Mouse (Mus musculus) testis, adult 2 months (tissue): Measurements from ENCODE around the gene Lmnb2.

Experiments
- CTCF ChIP-seq: fragments of 200-500 bp; IDR thresholded peaks from 2 replicates; pipeline ENCODE4 v1.5.1; 2012; ENCODE audit warnings: low read depth, mild to moderate bottlenecking, inconsistent platforms, low read length, moderate library complexity; ENCODE audit not compliant: control insufficient read depth, insufficient read depth, insufficient replicate concordance
- POLR2A ChIP-seq: fragments of 200-500 bp; IDR thresholded peaks from 2 replicates; pipeline ENCODE4 v1.6.1; 2012; ENCODE audit warnings: low read depth, mild to moderate bottlenecking, inconsistent platforms, low read length, moderate library complexity; ENCODE audit not compliant: control insufficient read depth

GRCm38 (mm10) chr10:80917336-80917778, 688 bp downstream of the Lmnb2 start:
- TF ChIP-seq POLR2A (no peak), CTCF (no peak)
